Mouse (Mus musculus): Measurements from ENCODE around the gene Disc1. TPM values are rescaled to one million over a fixed set of nuclear protein-coding genes. Genes with fewer than 3 reads are reported as not detected.

Disc1 gene
- polyA plus RNA-seq, 1 experiment from 2014 or later, result 0.97 TPM

DNA sequence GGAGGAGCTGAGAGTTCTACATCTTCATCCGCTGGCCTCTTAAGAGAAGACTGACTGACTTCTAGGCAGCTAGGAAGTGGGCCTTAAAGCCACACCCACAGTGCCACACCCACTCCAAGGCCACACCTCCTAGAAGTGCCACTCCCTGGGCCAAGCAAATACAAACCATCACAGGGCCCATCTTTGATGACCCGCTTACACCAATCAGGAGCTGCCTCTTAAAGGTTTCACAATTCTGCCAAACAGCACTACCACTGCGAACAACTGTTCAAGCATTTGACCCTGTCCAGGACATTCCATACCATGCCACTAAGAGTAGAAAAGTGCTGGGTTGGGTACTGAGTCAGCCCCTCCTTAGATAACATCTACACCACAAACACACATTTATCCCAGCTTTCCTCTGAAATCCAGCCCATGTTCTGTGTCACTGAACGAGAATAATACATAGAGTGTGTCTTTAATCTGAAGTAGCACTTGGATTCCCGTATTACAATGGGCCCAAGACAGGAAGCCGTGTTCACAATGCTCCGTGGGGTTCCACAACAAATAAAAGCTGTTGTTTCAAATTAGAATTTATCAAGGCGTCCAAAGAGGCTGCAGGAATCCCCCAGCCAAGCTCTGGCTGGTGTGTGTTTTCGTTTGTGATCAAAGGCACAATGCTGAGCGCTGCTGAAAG lies 199.6 kb downstream of the Disc1 start:
- Histone ChIP-seq H3K4me3 (ENCODE audit: low read depth, low read length) (no peak overlapping the region; the same call in 1 of the 2 replicates), H3K36me3 (ENCODE audit: insufficient read depth, low read length) (no peaks in the 10 kb centered on the region), H3K4me1 (ENCODE audit: insufficient read depth, low read depth, low read length) (peaks cover 9% of the 10 kb centered on the region; the same call in 1 of the 2 replicates), H3K27ac (ENCODE audit: low read length) (peak overlapping the region; percentile 86), H3K27me3 (replicated peaks; ENCODE audit: insufficient read depth, low read length) (no peaks in the 10 kb centered on the region), H3K4me2 (replicated peaks; ENCODE audit: low read depth, low read length) (peak overlapping the region; percentile 59), H3K9ac (replicated peaks; ENCODE audit: low read depth) (peak overlapping the region; percentile 20; the same call in 1 of the 2 replicates), H3K9me3 (ENCODE audit: low read length) (no peaks in the 10 kb centered on the region)
- TF ChIP-seq CTCF (IDR thresholded peaks at IDR 0.05), result no peak
- peak; percentile 99 for TF ChIP-seq EP300 (IDR thresholded peaks at IDR 0.05)
- WGBS, result 24% methylated on average over 10 of the region's 10 CpGs
- DNase-seq (ENCODE audit: low spot score) (peak; percentile 93), ATAC-seq (peak; percentile 95)

DNA sequence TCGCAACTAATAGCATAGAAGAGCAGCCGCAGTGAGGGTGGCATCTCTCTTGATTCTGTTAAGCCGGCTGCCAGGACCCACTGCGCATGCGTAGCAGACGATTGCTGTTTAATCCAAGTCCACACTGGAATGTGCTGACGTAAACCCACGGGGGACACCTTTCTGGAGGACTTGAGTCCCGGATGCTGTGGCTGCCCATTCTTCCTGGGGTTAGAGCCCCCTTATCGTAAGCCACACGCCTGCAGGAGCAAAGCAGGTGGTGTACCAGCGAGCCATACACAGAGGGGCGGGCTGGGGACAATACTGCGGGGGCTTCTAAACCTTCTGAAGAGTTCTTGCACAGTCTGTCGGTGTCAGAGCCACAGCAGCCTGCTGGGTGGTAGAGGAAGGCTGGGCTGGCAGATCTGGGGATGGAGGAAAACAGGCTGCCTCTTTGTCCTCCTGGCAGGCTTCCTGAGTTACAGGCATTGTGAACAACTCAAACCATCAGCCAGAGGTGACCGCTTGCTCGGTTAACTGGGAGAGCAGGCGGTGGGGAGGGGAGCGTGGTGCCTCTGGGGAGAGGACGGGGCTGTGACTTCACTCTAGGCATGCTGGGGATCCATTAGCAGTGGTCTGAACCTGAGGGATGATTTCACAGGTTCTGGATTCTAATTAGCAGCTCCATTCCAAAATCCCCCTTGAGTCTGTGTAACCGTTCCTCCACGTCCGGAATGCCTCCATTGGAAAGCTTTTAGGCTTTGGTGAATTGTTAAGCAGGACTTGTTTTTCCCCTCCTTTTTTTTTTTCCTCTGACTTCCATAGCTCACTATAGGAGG lies 200.4 kb downstream of the Disc1 start:
- peaks cover 9% of the 10 kb centered on the region; the same call in 1 of the 2 replicates for H3K4me1 ChIP-seq (ENCODE audit: insufficient read depth, low read depth, low read length)
- TF ChIP-seq EP300 (IDR thresholded peaks at IDR 0.05), result no peak
- no peak for TF ChIP-seq CTCF (IDR thresholded peaks at IDR 0.05)
- peak overlapping the region; percentile 59 for H3K4me2 ChIP-seq (replicated peaks; ENCODE audit: low read depth, low read length)
- peak overlapping the region; percentile 86 for H3K27ac ChIP-seq (ENCODE audit: low read length)
- ATAC-seq, result peak; percentile 76
- H3K4me3 ChIP-seq (ENCODE audit: low read depth, low read length), result no peak overlapping the region; the same call in 1 of the 2 replicates
- H3K9ac ChIP-seq (replicated peaks; ENCODE audit: low read depth), result peak overlapping the region; percentile 20; the same call in 1 of the 2 replicates
- DNase-seq (ENCODE audit: low spot score), result peak; percentile 93
- no peaks in the 10 kb centered on the region for H3K36me3 ChIP-seq (ENCODE audit: insufficient read depth, low read length)
- H3K9me3 ChIP-seq (ENCODE audit: low read length), result no peaks in the 10 kb centered on the region
- H3K27me3 ChIP-seq (replicated peaks; ENCODE audit: insufficient read depth, low read length), result no peaks in the 10 kb centered on the region
- WGBS, result 22% methylated on average over 23 of the region's 23 CpGs

- WGBS, result 74% methylated on average over 11 of the region's 11 CpGs
Observed at GRCm38 (mm10) chr8:125255006-125255685, 201.2 kb downstream of the Disc1 start.

DNA sequence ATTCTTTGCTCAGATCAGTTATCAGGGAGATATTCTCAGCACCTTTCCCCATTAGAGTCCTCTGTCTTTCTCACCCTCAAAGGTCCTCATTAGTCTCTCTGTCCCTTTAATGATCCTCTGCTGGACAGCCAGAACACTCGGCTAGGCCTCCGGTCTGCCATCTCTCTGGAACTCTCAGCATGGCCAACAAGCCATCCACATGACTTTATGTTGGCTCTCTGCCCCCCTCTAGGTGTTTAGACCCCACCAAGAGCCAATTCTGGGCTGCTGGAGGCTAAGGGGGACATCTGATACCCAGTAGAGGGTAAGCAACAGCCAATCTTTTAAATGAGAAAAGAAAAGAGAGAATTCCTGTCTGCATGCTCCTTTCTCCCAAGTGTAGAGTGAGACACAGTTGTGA lies 203.7 kb downstream of the Disc1 start:
- Histone ChIP-seq H3K4me1 (ENCODE audit: insufficient read depth, low read depth, low read length) (peaks cover 9% of the 10 kb centered on the region; the same call in 1 of the 2 replicates), H3K4me2 (replicated peaks; ENCODE audit: low read depth, low read length) (no peak overlapping the region), H3K27me3 (replicated peaks; ENCODE audit: insufficient read depth, low read length) (no peaks in the 10 kb centered on the region), H3K27ac (ENCODE audit: low read length) (no peak overlapping the region), H3K9ac (replicated peaks; ENCODE audit: low read depth) (no peak overlapping the region), H3K4me3 (ENCODE audit: low read depth, low read length) (no peak overlapping the region), H3K36me3 (ENCODE audit: insufficient read depth, low read length) (no peaks in the 10 kb centered on the region), H3K9me3 (ENCODE audit: low read length) (no peaks in the 10 kb centered on the region)
- 37% methylated on average over 2 of the region's 2 CpGs for WGBS
- no peak for DNase-seq (ENCODE audit: low spot score)
- no peak for ATAC-seq
- TF ChIP-seq CTCF (IDR thresholded peaks at IDR 0.05), result no peak

More at GRCm38 (mm10) chr8:125255006-125255685, 201.2 kb downstream of the Disc1 start:
- Histone ChIP-seq H3K36me3 (ENCODE audit: insufficient read depth, low read length) (no peaks in the 10 kb centered on the region), H3K4me1 (ENCODE audit: insufficient read depth, low read depth, low read length) (peaks cover 9% of the 10 kb centered on the region; the same call in 1 of the 2 replicates), H3K9ac (replicated peaks; ENCODE audit: low read depth) (no peak overlapping the region), H3K27me3 (replicated peaks; ENCODE audit: insufficient read depth, low read length) (no peaks in the 10 kb centered on the region), H3K4me2 (replicated peaks; ENCODE audit: low read depth, low read length) (0 out of 2 replicates have a peak overlapping the region, but pooled peaks have one; percentile 59), H3K9me3 (ENCODE audit: low read length) (no peaks in the 10 kb centered on the region), H3K4me3 (ENCODE audit: low read depth, low read length) (no peak overlapping the region), H3K27ac (ENCODE audit: low read length) (peak overlapping the region; percentile 86)
- TF ChIP-seq CTCF (IDR thresholded peaks at IDR 0.05), result no peak
- no peak for TF ChIP-seq EP300 (IDR thresholded peaks at IDR 0.05)
- no peak for ATAC-seq
- DNase-seq (ENCODE audit: low spot score), result peak; percentile 35

GRCm38 (mm10) chr8:125258806-125259500 lies 205.0 kb downstream of the Disc1 start:
- no peaks in the 10 kb centered on the region for H3K9me3 ChIP-seq (ENCODE audit: low read length)
- peaks cover 9% of the 10 kb centered on the region; the same call in 1 of the 2 replicates for H3K4me1 ChIP-seq (ENCODE audit: insufficient read depth, low read depth, low read length)
- H3K4me3 ChIP-seq (ENCODE audit: low read depth, low read length), result no peak overlapping the region
- H3K36me3 ChIP-seq (ENCODE audit: insufficient read depth, low read length), result no peaks in the 10 kb centered on the region
- no peak overlapping the region for H3K9ac ChIP-seq (replicated peaks; ENCODE audit: low read depth)
- no peak overlapping the region for H3K27ac ChIP-seq (ENCODE audit: low read length)
- DNase-seq (ENCODE audit: low spot score) (peak; percentile 38), ATAC-seq (no peak)
- no peaks in the 10 kb centered on the region for H3K27me3 ChIP-seq (replicated peaks; ENCODE audit: insufficient read depth, low read length)
- TF ChIP-seq EP300 (IDR thresholded peaks at IDR 0.05), result no peak
- TF ChIP-seq CTCF (IDR thresholded peaks at IDR 0.05), result no peak
- no peak overlapping the region for H3K4me2 ChIP-seq (replicated peaks; ENCODE audit: low read depth, low read length)
- WGBS, result 75% methylated on average over 6 of the region's 8 CpGs
